Mouse (Mus musculus) MEL (cell line): ENCODE data around the gene Cox5a. TPM values are rescaled to one million over a fixed set of nuclear protein-coding genes. Genes with fewer than 3 reads are reported as not detected.
A peak's percentile ranks its signal among the peaks of the same experiment; 100 is the strongest.

Experiments used
- DNase-seq: peaks from one replicate; pipeline ENCODE4 v3.0.0; 2011; ENCODE audit warnings: low read depth, low spot score
- H3K27ac ChIP-seq: 2 replicates; pipeline ENCODE4 v1.5.1; 2012; ENCODE audit warnings: low read depth, mild to moderate bottlenecking, control low read depth, low read length, moderate library complexity; ENCODE audit not compliant: control insufficient read depth
- H3K27me3 ChIP-seq, 2 experiments: fragments of 150-350 bp in 1 of 2; sonication (generic) in 1 of 2; 2 replicates each; pipeline ENCODE4 v1.6.1; 2012; ENCODE audit warnings: low read length in 2 of 2, mild to moderate bottlenecking in 2 of 2, improper control_type of control experiment in 1 of 2, moderate library complexity in 1 of 2; ENCODE audit not compliant: insufficient read depth in 2 of 2, control insufficient read depth in 1 of 2
- H3K36me3 ChIP-seq, 2 experiments: 2 replicates each; pipeline ENCODE4 v1.6.1; 2012 to 2014; ENCODE audit warnings: low read length in 2 of 2, improper control_type of control experiment in 1 of 2, inconsistent platforms in 1 of 2, mild to moderate bottlenecking in 1 of 2; ENCODE audit not compliant: insufficient read depth in 2 of 2, control insufficient read depth in 1 of 2
- H3K4me1 ChIP-seq, 2 experiments: fragments of 150-350 bp in 1 of 2; sonication (generic) in 1 of 2; 2 replicates each; pipeline ENCODE4 v1.6.1; 2012; ENCODE audit warnings: low read length in 2 of 2, improper control_type of control experiment in 1 of 2, mild to moderate bottlenecking in 1 of 2; ENCODE audit not compliant: insufficient read depth in 2 of 2, control insufficient read depth in 1 of 2
- H3K4me3 ChIP-seq, 2 experiments: fragments of 150-350 bp in 1 of 2; sonication (generic) in 1 of 2; 2 replicates each; pipeline ENCODE4 v1.5.1; 2012; ENCODE audit warnings: low read depth in 2 of 2, low read length in 2 of 2, mild to moderate bottlenecking in 2 of 2, moderate library complexity in 2 of 2, control low read depth in 1 of 2, improper control_type of control experiment in 1 of 2; ENCODE audit not compliant: control insufficient read depth in 1 of 2, insufficient read depth in 1 of 2
- H3K79me2 ChIP-seq: 2 replicates; pipeline ENCODE4 v1.6.1; 2012; ENCODE audit warnings: mild to moderate bottlenecking, low read length, moderate library complexity; ENCODE audit not compliant: control insufficient read depth, poor library complexity, insufficient read depth
- H3K9ac ChIP-seq: 2 replicates; pipeline ENCODE4 v1.6.1; 2012; ENCODE audit warnings: low read depth, mild to moderate bottlenecking, control low read depth, low read length, moderate library complexity; ENCODE audit not compliant: control insufficient read depth, poor library complexity, severe bottlenecking
- H3K9me3 ChIP-seq: fragments of 150-350 bp; sonication (generic); replicated peaks from 2 replicates; pipeline ENCODE4 v1.6.1; 2012; ENCODE audit warnings: mild to moderate bottlenecking, low read length, improper control_type of control experiment, moderate library complexity; ENCODE audit not compliant: insufficient read depth
- BHLHE40 ChIP-seq: IDR thresholded peaks from 2 replicates; pipeline ENCODE4 v1.6.1; 2012; ENCODE audit warnings: low read depth, mild to moderate bottlenecking, inconsistent platforms, low read length, improper control_type of control experiment, borderline replicate concordance
- CTCF ChIP-seq, 3 experiments: IDR thresholded peaks in 2 of 3; conservative IDR thresholded peaks in 1 of 3; 2 replicates each; pipeline ENCODE4 v1.5.1; 2011 to 2012; ENCODE audit warnings: low read length in 3 of 3, low read depth in 2 of 3, mild to moderate bottlenecking in 2 of 3, improper control_type of control experiment in 1 of 3, inconsistent platforms in 1 of 3, mixed read lengths in 1 of 3, moderate library complexity in 1 of 3; ENCODE audit not compliant: control insufficient read depth in 1 of 3, insufficient read depth in 1 of 3, poor library complexity in 1 of 3, severe bottlenecking in 1 of 3
- EP300 ChIP-seq, 2 experiments: IDR thresholded peaks; 2 replicates each; pipeline ENCODE4 v1.6.1; 2011; ENCODE audit warnings: improper control_type of control experiment in 2 of 2, low read length in 2 of 2, low read depth in 1 of 2, mild to moderate bottlenecking in 1 of 2
- ETS1 ChIP-seq: IDR thresholded peaks from 2 replicates; pipeline ENCODE4 v1.6.1; 2012; ENCODE audit warnings: low read depth, mild to moderate bottlenecking, inconsistent platforms, low read length, improper control_type of control experiment, moderate library complexity
- GATA1 ChIP-seq: IDR thresholded peaks from 2 replicates; pipeline ENCODE4 v1.6.1; 2011; ENCODE audit warnings: low read depth, low read length, improper control_type of control experiment
- HCFC1 ChIP-seq: IDR thresholded peaks from 2 replicates; pipeline ENCODE4 v1.6.1; 2012; ENCODE audit warnings: low read depth, mild to moderate bottlenecking, inconsistent platforms, low read length, improper control_type of control experiment, moderate library complexity
- MAFK ChIP-seq: IDR thresholded peaks from 2 replicates; pipeline ENCODE4 v1.6.1; 2011; ENCODE audit warnings: low read depth, mild to moderate bottlenecking, low read length, improper control_type of control experiment, borderline replicate concordance
- MAX ChIP-seq: IDR thresholded peaks from 2 replicates; pipeline ENCODE4 v1.6.1; 2011; ENCODE audit warnings: low read length, improper control_type of control experiment
- MAZ ChIP-seq: IDR thresholded peaks from 2 replicates; pipeline ENCODE4 v1.6.1; 2012; ENCODE audit warnings: low read depth, mild to moderate bottlenecking, inconsistent platforms, low read length, improper control_type of control experiment
- MEF2A ChIP-seq: IDR thresholded peaks from 2 replicates; pipeline ENCODE4 v1.6.1; 2014; ENCODE audit warnings: low read depth, mild to moderate bottlenecking, inconsistent platforms, low read length, improper control_type of control experiment; ENCODE audit not compliant: poor library complexity, insufficient replicate concordance, severe bottlenecking; ENCODE audit errors: extremely low read depth
- MXI1 ChIP-seq: IDR thresholded peaks from 2 replicates; pipeline ENCODE4 v1.6.1; 2011; ENCODE audit warnings: mild to moderate bottlenecking, low read depth, low read length, improper control_type of control experiment
- MYC ChIP-seq: IDR thresholded peaks from 2 replicates; pipeline ENCODE4 v1.6.1; 2011; ENCODE audit warnings: low read depth, mild to moderate bottlenecking, low read length, improper control_type of control experiment, moderate library complexity
- NELFE ChIP-seq: IDR thresholded peaks from 2 replicates; pipeline ENCODE4 v1.6.1; 2011; ENCODE audit warnings: low read depth, low read length, improper control_type of control experiment
- POLR2A ChIP-seq, 2 experiments: IDR thresholded peaks; 2 replicates each; pipeline ENCODE4 v1.6.1; 2011 to 2012; ENCODE audit warnings: low read length in 2 of 2, mild to moderate bottlenecking in 2 of 2, control low read depth in 1 of 2, improper control_type of control experiment in 1 of 2, low read depth in 1 of 2, moderate library complexity in 1 of 2; ENCODE audit not compliant: control insufficient read depth in 1 of 2, insufficient read depth in 1 of 2, poor library complexity in 1 of 2
- POLR2AphosphoS2 ChIP-seq: IDR thresholded peaks from 2 replicates; pipeline ENCODE4 v1.6.1; 2011; ENCODE audit warnings: low read length, improper control_type of control experiment
- RAD21 ChIP-seq: IDR thresholded peaks from 2 replicates; pipeline ENCODE4 v1.6.1; 2011; ENCODE audit warnings: mild to moderate bottlenecking, low read depth, low read length, improper control_type of control experiment
- SIN3A ChIP-seq: IDR thresholded peaks from 2 replicates; pipeline ENCODE4 v1.6.1; 2012; ENCODE audit warnings: low read length, improper control_type of control experiment, inconsistent platforms
- SMC3 ChIP-seq: IDR thresholded peaks from 2 replicates; pipeline ENCODE4 v1.6.1; 2011; ENCODE audit warnings: low read depth, low read length, improper control_type of control experiment
- ZC3H11A ChIP-seq: IDR thresholded peaks from 2 replicates; pipeline ENCODE4 v1.6.1; 2012; ENCODE audit warnings: low read depth, mild to moderate bottlenecking, inconsistent platforms, low read length, improper control_type of control experiment
- ZMIZ1 ChIP-seq: IDR thresholded peaks from 2 replicates; pipeline ENCODE4 v1.6.1; 2012; ENCODE audit warnings: low read depth, mild to moderate bottlenecking, inconsistent platforms, low read length, improper control_type of control experiment, moderate library complexity
- ZNF384 ChIP-seq: IDR thresholded peaks from 2 replicates; pipeline ENCODE4 v1.6.1; 2012; ENCODE audit warnings: low read depth, mild to moderate bottlenecking, inconsistent platforms, low read length, improper control_type of control experiment
- polyA plus RNA-seq, 2 experiments: library from polyadenylated mRNA; stranded (reverse) in 1 of 2; unstranded in 1 of 2; fragments of >175 nt in 1 of 2; fragments of >200 nt in 1 of 2; gene quantifications; 2 replicates each; pipeline versions ENCODE4 v1.2.1 to v1.2.4; 2012; ENCODE audit warnings: low replicate concordance in 2 of 2, low read depth in 1 of 2; ENCODE audit not compliant: insufficient read length in 2 of 2, insufficient read depth in 1 of 2, missing spikeins in 1 of 2
- total RNA-seq: library from RNA; depleted of rRNA; stranded (reverse); fragments of 300-350 nt; gene quantifications from 2 replicates; pipeline ENCODE4 v1.2.3, GENCODE M21; 2012

Cox5a gene
- total and polyA plus RNA-seq, 3 experiments, result 367 to 400 TPM; not detected in 1

GRCm38 (mm10) chr9:57537728-57538181 is 16.7 kb downstream of the Cox5a start:
- peaks cover 8 to 12% of the 10 kb centered on the region in 2 experiments for H3K36me3 ChIP-seq
- TF ChIP-seq MAZ (0 out of 2 replicates have a peak, but pooled peaks have one; percentile 10), MXI1 (no peak; the same call in 1 of the 2 replicates), MEF2A (peak; percentile 6; the same call in 1 of the 2 replicates), ZMIZ1 (no peak), SIN3A (peak; percentile 33; the same call in 1 of the 2 replicates), MAX (0 out of 2 replicates have a peak, but pooled peaks have one; percentile 4), EP300 (IDR thresholded peaks at IDR 0.05; ENCODE audit: low read depth in 1 of 2, low read length in 2 of 2) (0 out of 4 replicates have a peak, but pooled peaks of 1 of the 2 experiments have one; percentile 0), HCFC1 (peak; percentile 33; the same call in 1 of the 2 replicates)

GRCm38 (mm10) chr9:57539550-57539949 is 18.5 kb downstream of the Cox5a start:
- TF ChIP-seq MAFK (peak; percentile 86), MXI1 (no peak), POLR2AphosphoS2 (no peak; the same call in none of the 2 replicates), ZNF384 (peak; percentile 28; the same call in 1 of the 2 replicates)
- Histone ChIP-seq H3K27me3 (no peaks in the 10 kb centered on the region), H3K27ac (no peak overlapping the region), H3K36me3 (peaks cover 6 to 11% of the 10 kb centered on the region in 2 experiments), H3K4me3 (no peak overlapping the region), H3K9ac (no peak overlapping the region), H3K4me1 (peaks cover 5% of the 10 kb centered on the region in 2 experiments; a peak in 3 of 4 replicates), H3K79me2 (peaks cover 16% of the 10 kb centered on the region), H3K9me3 (no peaks in the 10 kb centered on the region)
- peak; percentile 42 for DNase-seq

More at GRCm38 (mm10) chr9:57537728-57538181, 16.7 kb downstream of the Cox5a start:
- Histone ChIP-seq H3K4me3 (peak overlapping the region; percentile 94 to 97), H3K9ac (peak overlapping the region; percentile 92), H3K4me1 (peaks cover 5% of the 10 kb centered on the region in 2 experiments; a peak in 3 of 4 replicates), H3K27ac (peak overlapping the region; percentile 77), H3K79me2 (peaks cover 16% of the 10 kb centered on the region), H3K27me3 (no peaks in the 10 kb centered on the region), H3K9me3 (no peaks in the 10 kb centered on the region)
- DNase-seq, result no peak

- Histone ChIP-seq H3K36me3 (peaks cover 6 to 11% of the 10 kb centered on the region in 2 experiments), H3K9ac (no peak overlapping the region), H3K79me2 (peaks cover 16% of the 10 kb centered on the region), H3K27me3 (no peaks in the 10 kb centered on the region), H3K27ac (no peak overlapping the region), H3K9me3 (no peaks in the 10 kb centered on the region), H3K4me1 (peaks cover 5% of the 10 kb centered on the region in 2 experiments; a peak in 3 of 4 replicates), H3K4me3 (no peak overlapping the region)
- peak; percentile 72 for DNase-seq
- peak; percentile 38; the same call in 1 of the 2 replicates for TF ChIP-seq MAFK
- TF ChIP-seq POLR2A (IDR thresholded peaks at IDR 0.05; ENCODE audit: control insufficient read depth in 1 of 2, insufficient read depth in 1 of 2, low read depth in 1 of 2, low read length in 2 of 2, poor library complexity in 1 of 2), result peak in 1 of 2 experiments; percentile 32; a peak in 1 of 4 replicates
- 0 out of 2 replicates have a peak, but pooled peaks have one; percentile 15 for TF ChIP-seq POLR2AphosphoS2
- TF ChIP-seq CTCF (IDR thresholded peaks at IDR 0.05 in 2 of 3, conservative IDR thresholded peaks at IDR 0.05 in 1 of 3; ENCODE audit: control insufficient read depth in 1 of 3, insufficient read depth in 1 of 3, low read depth in 2 of 3, low read length in 3 of 3, poor library complexity in 1 of 3, severe bottlenecking in 1 of 3), result peak; percentile 13 to 67 (median 53); a peak in 5 of 6 replicates
- TF ChIP-seq BHLHE40, result no peak
- peak; percentile 75 for TF ChIP-seq SMC3
- TF ChIP-seq HCFC1, result peak; percentile 50; the same call in 1 of the 2 replicates
- TF ChIP-seq ZNF384, result peak; percentile 99
- no peak for TF ChIP-seq GATA1
- TF ChIP-seq ETS1, result no peak
- 0 out of 2 replicates have a peak, but pooled peaks have one; percentile 46 for TF ChIP-seq SIN3A
- TF ChIP-seq ZC3H11A, result peak; percentile 39; the same call in 1 of the 2 replicates
- 0 out of 2 replicates have a peak, but pooled peaks have one; percentile 17 for TF ChIP-seq MYC
- no peak for TF ChIP-seq NELFE
- TF ChIP-seq RAD21, result peak; percentile 56
These were observed 20.2 kb downstream of the Cox5a start for GRCm38 (mm10) chr9:57541312-57541711.
